Mouse (Mus musculus) hindbrain, embryonic 10.5 days (tissue): ENCODE data around the gene Chrna9. TPM values are rescaled to one million over a fixed set of nuclear protein-coding genes. Genes with fewer than 3 reads are reported as not detected.
"Not testable (repeated sequence)": the region's sequence is repeated elsewhere in the genome, so short reads cannot be mapped to it uniquely, and the experiment has no call there.

Experiments
- DNase-seq: peaks from one replicate; pipeline ENCODE4 v3.0.0-alpha.2; 2017; ENCODE audit warnings: low spot score
- H3K27ac ChIP-seq: fragments of 300-500 bp; sonication (generic); 2 replicates; pipeline ENCODE4 v1.5.1; 2016; ENCODE audit warnings: mild to moderate bottlenecking, moderate library complexity
- H3K27me3 ChIP-seq: fragments of 300-500 bp; sonication (generic); 2 replicates; pipeline ENCODE4 v1.6.1; 2016; ENCODE audit warnings: mild to moderate bottlenecking; ENCODE audit not compliant: poor library complexity, insufficient read depth, severe bottlenecking
- H3K36me3 ChIP-seq: fragments of 300-500 bp; sonication (generic); 2 replicates; pipeline ENCODE4 v1.6.1; 2016; ENCODE audit warnings: mild to moderate bottlenecking, moderate library complexity
- H3K4me1 ChIP-seq: fragments of 300-500 bp; sonication (generic); replicated peaks from 2 replicates; pipeline ENCODE4 v1.6.1; 2016; ENCODE audit warnings: mild to moderate bottlenecking
- H3K4me3 ChIP-seq: fragments of 300-500 bp; sonication (generic); 2 replicates; pipeline ENCODE4 v1.5.1; 2016; ENCODE audit warnings: mild to moderate bottlenecking, moderate library complexity
- H3K9me3 ChIP-seq: fragments of 300-500 bp; sonication (generic); 2 replicates; pipeline ENCODE4 v1.6.1; 2016; ENCODE audit warnings: mild to moderate bottlenecking, moderate library complexity
- WGBS: fragments of 180-500 bp; shearing (Covaris S2); methylation state at CpG from one replicate; pipeline ENCODE4 v1.1.7; 2016; 5-methylcytosine and 5-hydroxymethylcytosine counted together
- polyA plus RNA-seq: library from polyadenylated mRNA; unstranded; fragments of >200 nt; fragmentation: Nextera tagmentation; extraction: Ambion mirVana; gene quantifications from 2 replicates; pipeline ENCODE4 v1.2.1, GENCODE M21; 2016

Gene Chrna9
- polyA plus RNA-seq, 1 experiment from 2014 or later = 0.31 TPM

DNA sequence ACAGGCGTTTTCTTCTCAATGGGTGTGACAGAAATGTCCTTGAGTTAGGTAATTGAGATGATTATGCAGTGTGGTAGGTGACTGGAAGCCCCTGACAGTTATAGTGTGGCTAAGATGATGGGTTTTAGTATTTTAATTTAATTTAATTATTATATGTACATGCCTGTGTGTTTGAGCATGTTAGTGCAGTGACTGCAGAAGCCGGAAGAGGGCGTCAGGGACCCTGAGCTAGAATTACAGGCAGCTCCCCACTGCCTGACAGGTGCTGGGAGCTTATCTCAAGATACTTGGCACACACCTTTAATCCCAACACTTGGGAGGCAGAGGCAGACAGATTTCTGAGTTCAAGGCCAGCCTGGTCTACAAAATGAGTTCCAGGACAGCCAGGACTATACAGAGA lies 33.3 kb downstream of the Chrna9 start:
- Histone ChIP-seq H3K9me3 (no peaks in the 10 kb centered on the region), H3K4me1 (0 out of 2 replicates have a peak, but pooled peaks cover 5% of the 10 kb centered on the region), H3K36me3 (no peaks in the 10 kb centered on the region), H3K27ac (no peak overlapping the region), H3K4me3 (no peak overlapping the region), H3K27me3 (no peaks in the 10 kb centered on the region)
- 94% methylated on average over 3 of the region's 3 CpGs for WGBS
- no peak for DNase-seq

DNA sequence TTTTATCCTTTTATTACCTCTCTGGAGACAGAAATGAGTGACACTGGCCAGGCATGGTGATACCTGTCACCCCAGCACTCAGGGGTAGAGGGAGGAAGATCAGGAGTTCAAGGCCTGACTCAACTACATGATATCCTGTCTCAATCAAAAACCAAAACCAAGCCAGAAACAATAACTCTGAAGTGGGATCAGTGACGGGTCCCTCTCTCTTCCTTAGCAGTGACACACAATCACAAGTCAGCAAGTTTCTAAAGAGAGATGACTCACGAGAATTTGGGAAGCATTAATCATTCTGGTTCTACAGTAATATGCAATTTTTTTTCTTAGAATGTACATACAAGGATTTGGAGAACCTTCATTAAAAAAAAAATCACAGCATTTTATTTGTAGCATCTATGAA lies 38.5 kb downstream of the Chrna9 start:
- Histone ChIP-seq H3K9me3 (no peaks in the 10 kb centered on the region), H3K27ac (no peak overlapping the region), H3K36me3 (no peaks in the 10 kb centered on the region), H3K4me3 (no peak overlapping the region), H3K27me3 (no peaks in the 10 kb centered on the region), H3K4me1 (no peaks in the 10 kb centered on the region)
- WGBS = 80% methylated on average over 2 of the region's 2 CpGs
- no peak for DNase-seq

- H3K27ac ChIP-seq = no peak overlapping the region
Measured at GRCm38 (mm10) chr5:65975731-65976130, 41.0 kb downstream of the Chrna9 start.

DNA sequence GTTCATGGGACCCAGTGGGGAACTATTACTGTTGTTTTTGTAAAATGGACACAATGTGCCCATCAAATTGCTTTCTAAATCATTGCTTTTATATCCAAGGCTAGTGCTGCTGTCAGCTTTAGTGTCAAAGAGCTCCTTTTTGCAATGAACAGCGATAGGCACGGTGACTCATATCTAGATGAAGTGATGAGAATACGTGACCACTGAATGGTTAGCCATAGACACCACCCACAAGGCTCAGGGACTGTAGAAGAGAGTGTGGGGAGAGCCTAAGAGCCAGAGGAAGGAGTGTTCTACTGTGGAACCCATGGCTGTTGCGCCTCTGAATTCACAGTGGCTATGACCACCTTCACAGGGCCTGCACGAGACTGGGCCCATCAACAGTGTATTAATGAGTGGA lies 51.7 kb downstream of the Chrna9 start:
- Histone ChIP-seq H3K27me3 (no peaks in the 10 kb centered on the region), H3K27ac (no peak overlapping the region), H3K9me3 (no peaks in the 10 kb centered on the region), H3K4me1 (no peaks in the 10 kb centered on the region), H3K4me3 (no peak overlapping the region), H3K36me3 (no peaks in the 10 kb centered on the region)
- DNase-seq = no peak
- WGBS = 87% methylated on average over 5 of the region's 5 CpGs

More at GRCm38 (mm10) chr5:65975731-65976130, 41.0 kb downstream of the Chrna9 start:
- Histone ChIP-seq H3K4me3 (no peak overlapping the region), H3K27me3 (no peaks in the 10 kb centered on the region), H3K9me3 (no peaks in the 10 kb centered on the region), H3K4me1 (no peaks in the 10 kb centered on the region), H3K36me3 (no peaks in the 10 kb centered on the region)
- 91% methylated on average over 13 of the region's 13 CpGs for WGBS
- DNase-seq = no peak

- WGBS = 69% methylated on average over 3 of the region's 3 CpGs
- H3K4me1 ChIP-seq, H3K27ac ChIP-seq, H3K9me3 ChIP-seq, DNase-seq, H3K27me3 ChIP-seq, H3K36me3 ChIP-seq, H3K4me3 ChIP-seq: not testable (repeated sequence)
Measured at GRCm38 (mm10) chr5:65987004-65987403, 52.3 kb downstream of the Chrna9 start.

- H3K36me3 ChIP-seq = no peaks in the 10 kb centered on the region
- no peaks in the 10 kb centered on the region for H3K4me1 ChIP-seq
- no peak for DNase-seq
- H3K27me3 ChIP-seq = no peaks in the 10 kb centered on the region
- 84% methylated on average over 2 of the region's 2 CpGs for WGBS
- no peak overlapping the region for H3K4me3 ChIP-seq
- no peaks in the 10 kb centered on the region for H3K9me3 ChIP-seq
- no peak overlapping the region for H3K27ac ChIP-seq
Measured at GRCm38 (mm10) chr5:65991191-65991590, 56.5 kb downstream of the Chrna9 start.

GRCm38 (mm10) chr5:65994643-65995042 lies 59.9 kb downstream of the Chrna9 start:
- WGBS = 79% methylated on average over 6 of the region's 6 CpGs
- DNase-seq = no peak
- Histone ChIP-seq H3K4me1 (no peaks in the 10 kb centered on the region), H3K4me3 (no peak overlapping the region), H3K9me3 (no peaks in the 10 kb centered on the region), H3K27me3 (no peaks in the 10 kb centered on the region), H3K27ac (no peak overlapping the region), H3K36me3 (no peaks in the 10 kb centered on the region)

DNA sequence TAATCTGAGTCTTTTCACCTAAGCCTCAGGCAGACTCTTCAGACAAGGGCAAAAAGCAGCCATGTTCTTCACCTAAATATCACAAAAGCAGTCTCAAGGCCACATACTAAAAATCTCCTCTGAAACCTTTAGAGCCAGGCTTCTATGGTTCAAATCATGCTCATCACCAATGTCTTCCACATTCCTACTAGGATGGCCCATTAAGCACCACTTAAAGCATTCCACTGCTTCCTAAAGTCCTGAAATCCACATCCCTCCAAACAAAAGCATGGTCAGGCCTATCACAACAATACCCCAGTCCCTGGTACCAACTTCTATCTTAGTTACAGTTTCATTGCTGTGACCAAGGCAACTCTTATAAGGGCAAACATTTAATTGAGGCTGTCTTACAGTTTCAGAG lies 63.1 kb downstream of the Chrna9 start:
- no peaks in the 10 kb centered on the region for H3K27me3 ChIP-seq
- DNase-seq = no peak
- no peaks in the 10 kb centered on the region for H3K4me1 ChIP-seq
- H3K4me3 ChIP-seq = no peak overlapping the region
- H3K36me3 ChIP-seq = no peaks in the 10 kb centered on the region
- no peak overlapping the region for H3K27ac ChIP-seq
- no peaks in the 10 kb centered on the region for H3K9me3 ChIP-seq

GRCm38 (mm10) chr5:65999106-65999505 lies 64.4 kb downstream of the Chrna9 start:
- 88% methylated on average over 7 of the region's 7 CpGs for WGBS
- Histone ChIP-seq H3K9me3 (no peaks in the 10 kb centered on the region), H3K27me3 (no peaks in the 10 kb centered on the region), H3K36me3 (no peaks in the 10 kb centered on the region), H3K4me1 (no peaks in the 10 kb centered on the region), H3K4me3 (no peak overlapping the region), H3K27ac (no peak overlapping the region)
- no peak for DNase-seq

DNA sequence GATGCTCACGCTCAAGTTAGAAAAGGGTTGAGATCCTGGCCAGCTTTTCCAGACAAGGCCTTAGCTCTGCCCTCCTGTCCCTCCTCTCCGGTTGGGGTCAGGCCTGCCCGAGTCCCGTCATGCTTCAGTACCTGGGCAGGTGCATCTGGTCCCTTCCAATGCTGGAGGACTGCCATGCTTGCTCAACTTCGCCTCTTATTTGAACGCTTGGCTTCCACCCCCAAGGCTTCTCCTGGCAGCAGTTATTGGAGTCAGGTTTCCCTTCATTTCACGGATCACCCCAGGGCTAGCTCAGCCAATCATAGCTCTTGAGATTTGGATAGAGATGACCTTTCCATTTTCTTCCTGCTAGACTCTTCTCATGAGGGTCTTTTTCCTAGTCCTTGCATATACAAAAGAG lies 65.4 kb downstream of the Chrna9 start:
- H3K27ac ChIP-seq = no peak overlapping the region
- DNase-seq = no peak
- no peaks in the 10 kb centered on the region for H3K9me3 ChIP-seq
- 72% methylated on average over 7 of the region's 7 CpGs for WGBS
- 0 out of 2 replicates have a peak, but pooled peaks cover 5% of the 10 kb centered on the region for H3K4me1 ChIP-seq
- H3K36me3 ChIP-seq = no peaks in the 10 kb centered on the region
- H3K27me3 ChIP-seq = no peaks in the 10 kb centered on the region
- H3K4me3 ChIP-seq = no peak overlapping the region

DNA sequence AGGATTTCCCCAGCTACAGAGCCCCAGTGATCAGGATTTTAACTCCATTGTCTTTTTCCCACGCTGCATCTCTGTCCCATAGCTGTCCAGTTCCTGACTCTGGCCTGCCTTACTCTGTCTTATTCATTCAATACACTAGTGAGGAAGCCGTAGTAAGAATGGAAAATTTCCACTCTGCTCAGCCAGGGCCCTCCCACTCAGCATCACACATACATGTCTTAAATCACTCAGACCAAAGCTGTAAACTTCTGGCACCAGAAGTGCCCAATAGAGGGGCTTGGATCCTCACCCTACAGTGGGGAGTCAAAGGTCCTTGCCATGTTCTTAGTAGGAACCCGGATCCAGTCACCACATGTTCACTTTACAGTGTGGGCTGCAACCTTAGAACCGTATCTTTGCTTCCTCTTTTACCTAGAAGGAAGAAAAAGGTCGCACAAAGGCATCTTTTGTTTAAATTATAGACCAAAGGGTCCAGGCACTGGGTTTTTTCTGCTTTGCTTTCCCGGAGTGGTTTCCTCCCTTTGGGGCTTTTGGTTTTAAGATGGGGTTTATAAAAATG lies 65.9 kb downstream of the Chrna9 start:
- Histone ChIP-seq H3K27me3 (no peaks in the 10 kb centered on the region), H3K27ac (no peak overlapping the region), H3K4me1 (0 out of 2 replicates have a peak, but pooled peaks cover 7% of the 10 kb centered on the region), H3K36me3 (no peaks in the 10 kb centered on the region), H3K9me3 (no peaks in the 10 kb centered on the region), H3K4me3 (no peak overlapping the region)
- no peak for DNase-seq
- 77% methylated on average over 6 of the region's 6 CpGs for WGBS

DNA sequence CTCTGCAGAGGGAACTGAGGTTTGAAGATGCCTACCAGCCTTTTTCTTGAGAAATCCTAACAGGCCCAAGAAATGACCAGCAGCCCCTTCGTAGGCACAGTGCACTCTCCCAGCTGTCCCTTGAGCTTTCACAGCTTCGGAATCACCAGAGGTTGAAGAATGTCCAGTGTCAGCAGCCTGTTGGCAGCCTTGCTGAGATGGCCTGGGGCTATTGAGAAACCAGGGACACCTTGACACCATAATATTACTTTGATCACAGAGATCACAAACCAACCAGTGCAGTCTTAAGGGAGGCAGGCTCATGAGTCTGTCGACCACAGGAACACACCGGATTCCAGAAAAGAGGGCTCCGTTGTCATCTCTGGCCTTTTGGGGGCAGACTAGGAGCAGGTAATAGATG lies 66.5 kb downstream of the Chrna9 start:
- Histone ChIP-seq H3K9me3 (no peaks in the 10 kb centered on the region), H3K36me3 (no peaks in the 10 kb centered on the region), H3K27ac (no peak overlapping the region), H3K4me3 (no peak overlapping the region), H3K27me3 (no peaks in the 10 kb centered on the region), H3K4me1 (0 out of 2 replicates have a peak, but pooled peaks cover 7% of the 10 kb centered on the region)
- no peak for DNase-seq
- 74% methylated on average over 5 of the region's 5 CpGs for WGBS

GRCm38 (mm10) chr5:66004134-66004925 lies 69.6 kb downstream of the Chrna9 start, which contains the start of gene 9130230L23Rik:
TSS of gene 9130230L23Rik (minus strand) at chr5:66004285.
- Histone ChIP-seq H3K27me3 (no peaks in the 10 kb centered on the region), H3K9me3 (no peaks in the 10 kb centered on the region), H3K4me1 (0 out of 2 replicates have a peak, but pooled peaks cover 7% of the 10 kb centered on the region), H3K27ac (no peak within 1 kb of the TSS), H3K4me3 (no peak within 1 kb of the TSS), H3K36me3 (no peaks in the 10 kb centered on the region)
- DNase-seq = no peak
- WGBS = 64% methylated on average over 14 of the region's 14 CpGs
